Mouse (Mus musculus) yolk sac, embryonic 10.5 days (tissue): ENCODE measurements around the gene Htra1.

ENCODE experiments used
- DNase-seq: peaks from one replicate; pipeline ENCODE4 v3.0.0-alpha.2; 2017; ENCODE audit warnings: low spot score

Htra1 gene

DNA sequence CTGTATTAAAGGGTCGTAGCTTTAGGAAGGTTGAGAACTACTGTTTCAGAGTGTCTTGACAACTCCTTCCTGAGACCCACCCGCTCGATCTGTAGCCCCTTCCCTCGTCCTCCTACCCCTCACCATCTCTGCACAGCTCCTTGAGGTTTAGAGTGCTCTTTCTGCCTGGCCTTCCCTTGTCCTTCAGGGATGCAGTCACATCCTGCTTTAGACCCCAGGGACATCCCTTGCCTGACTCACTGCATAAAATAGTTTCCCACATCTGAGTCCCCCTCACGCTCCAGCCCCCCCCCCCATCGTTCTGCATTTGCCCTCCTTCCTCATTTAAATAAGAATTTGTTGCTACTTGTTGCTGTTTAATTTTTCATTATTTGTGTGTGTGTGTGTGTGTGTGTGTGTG is 31.0 kb downstream of the Htra1 start:
- DNase-seq: no peak

DNA sequence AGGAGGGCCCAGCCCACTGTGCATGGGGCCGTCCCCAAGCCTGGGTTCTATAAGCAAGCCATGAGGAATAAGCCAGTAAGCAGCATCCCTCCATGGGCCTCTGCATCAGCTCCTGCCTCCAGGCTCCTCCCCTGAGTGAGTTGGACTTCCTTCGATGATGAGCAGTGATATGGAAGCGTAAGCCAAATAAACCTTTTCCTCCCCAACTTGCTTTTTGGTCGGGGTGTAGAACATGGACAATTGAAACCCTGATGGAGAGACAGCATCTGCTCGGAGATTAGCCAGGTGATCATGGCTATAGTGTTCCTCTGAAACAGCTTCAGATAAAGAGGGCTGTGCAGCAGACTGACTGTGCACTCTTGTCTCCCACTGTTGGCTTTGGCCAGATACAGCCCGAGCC is 32.0 kb downstream of the Htra1 start:
- no peak for DNase-seq

DNA sequence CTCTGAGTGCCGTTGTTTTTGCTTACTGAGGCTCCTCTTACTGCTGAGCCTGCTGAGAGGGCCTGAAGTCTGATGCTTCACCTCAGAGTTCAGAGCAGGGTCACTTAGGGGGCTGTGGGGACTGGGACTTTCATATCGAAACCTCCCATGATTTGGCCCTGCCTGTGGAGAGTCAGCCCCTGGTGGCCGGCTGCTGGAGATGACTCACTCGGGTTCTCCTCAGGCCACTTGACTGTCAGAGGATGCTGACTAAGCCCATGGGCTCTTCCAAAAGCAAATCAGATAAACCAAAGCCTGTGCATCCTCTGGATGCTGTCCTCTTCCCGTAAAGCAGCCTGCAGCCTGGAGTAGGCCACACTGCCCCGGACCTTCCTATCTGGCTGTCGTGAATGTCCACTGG is 32.6 kb downstream of the Htra1 start:
- no peak for DNase-seq

- DNase-seq: no peak
These were observed 33.2 kb downstream of the Htra1 start for GRCm38 (mm10) chr7:130969076-130969475.

- DNase-seq: no peak
These were observed 33.6 kb downstream of the Htra1 start for GRCm38 (mm10) chr7:130969507-130969906.

GRCm38 (mm10) chr7:130972767-130973166 is 36.9 kb downstream of the Htra1 start:
- DNase-seq: no peak

GRCm38 (mm10) chr7:130976305-130976935 is 40.5 kb downstream of the Htra1 start:
- no peak for DNase-seq

DNA sequence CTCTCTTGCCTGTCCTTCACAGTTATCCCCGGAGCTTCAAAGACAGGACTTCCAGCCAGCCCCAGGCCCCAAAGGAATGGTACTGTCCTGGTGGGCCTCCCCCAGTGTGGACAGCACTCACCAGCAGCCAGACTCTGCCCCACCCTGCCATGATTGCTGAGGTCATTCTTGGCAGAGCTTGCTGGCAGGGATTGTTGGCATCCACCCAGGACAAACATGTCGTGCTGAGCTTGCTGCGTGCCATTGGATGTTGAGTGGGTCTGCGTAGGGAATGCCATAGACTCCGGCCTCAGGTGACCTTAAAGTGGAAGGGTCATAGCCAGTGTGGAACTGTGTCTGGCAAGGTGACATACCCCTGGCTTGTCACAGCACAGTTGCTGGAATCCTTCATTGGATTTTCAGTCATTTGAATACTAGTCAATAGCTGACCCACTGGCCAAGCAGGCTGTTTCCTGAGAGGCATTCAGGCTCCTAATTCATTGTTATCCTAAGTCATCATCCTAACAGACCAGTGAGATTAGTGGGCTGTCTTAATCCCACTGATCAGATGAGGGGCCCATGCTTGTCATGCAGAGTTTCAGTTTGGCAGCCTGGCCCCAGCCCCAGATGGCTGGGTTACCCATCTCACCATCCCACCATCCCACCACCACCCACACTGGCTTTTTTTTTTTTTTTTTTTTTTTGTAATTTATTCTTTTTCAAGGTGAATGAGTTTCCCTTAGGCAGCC is 42.0 kb downstream of the Htra1 start:
- DNase-seq: no peak

- no peak for DNase-seq
These were observed 42.6 kb downstream of the Htra1 start for GRCm38 (mm10) chr7:130978545-130978944.

DNA sequence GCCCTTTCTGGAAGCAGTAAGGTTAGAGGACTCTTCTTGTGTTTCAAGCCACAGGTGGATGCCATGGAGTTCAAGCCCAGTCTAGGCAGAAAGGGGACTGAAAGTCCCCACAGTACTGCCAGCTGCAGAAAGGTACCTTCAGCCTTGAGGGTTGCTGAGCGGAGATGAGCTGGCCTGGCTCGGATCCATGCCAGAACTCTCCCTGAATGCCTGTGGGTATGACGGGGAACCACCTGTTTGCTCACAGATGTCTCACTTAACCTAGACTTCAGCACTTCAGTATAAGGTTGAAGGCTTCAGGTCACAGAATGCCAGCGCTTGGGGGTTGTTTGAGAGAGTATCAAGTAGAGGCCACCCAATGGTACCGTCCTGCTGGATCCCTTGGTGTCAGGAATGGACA is 44.2 kb downstream of the Htra1 start:
- no peak for DNase-seq

- peak; percentile 61 for DNase-seq
These were observed 46.5 kb downstream of the Htra1 start for GRCm38 (mm10) chr7:130982371-130982770.

DNA sequence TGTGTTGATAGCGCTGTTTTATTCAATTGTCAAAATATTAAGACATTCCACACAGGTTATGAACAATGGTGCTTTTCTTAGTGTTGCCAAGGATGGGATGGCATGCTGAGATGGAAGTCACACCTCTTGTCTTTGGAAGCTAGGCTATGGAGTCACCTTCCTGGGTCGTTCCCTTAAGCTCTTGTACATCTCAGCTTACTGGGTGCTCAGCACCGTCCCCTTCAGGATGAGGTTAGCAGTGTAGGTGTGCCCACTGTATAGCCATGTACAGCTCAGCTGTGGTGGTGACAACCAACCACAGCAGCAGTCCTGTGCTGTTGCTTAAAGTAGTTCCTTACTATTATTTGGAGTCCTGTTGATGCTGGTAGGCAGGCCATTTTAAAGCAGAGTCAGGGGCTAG is 47.0 kb downstream of the Htra1 start:
- no peak for DNase-seq

DNA sequence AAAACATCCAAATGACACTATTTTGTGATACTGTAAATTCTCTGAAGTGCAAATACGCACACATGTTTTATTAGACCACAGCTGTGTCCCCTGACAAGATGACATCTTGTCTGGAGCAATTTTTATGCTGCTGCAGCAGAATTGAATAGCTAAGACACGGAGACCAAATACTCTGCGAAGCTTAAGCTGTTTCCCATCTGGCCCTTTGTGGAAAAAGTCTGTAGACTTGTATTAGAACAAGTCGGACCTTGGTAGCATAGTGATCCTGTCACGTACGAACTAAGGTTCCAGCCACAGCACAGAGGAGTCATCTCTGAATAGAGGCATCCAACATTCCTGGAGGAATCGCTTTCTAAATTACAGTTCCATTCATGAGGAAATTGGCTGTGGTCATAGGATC is 48.4 kb downstream of the Htra1 start:
- DNase-seq: no peak

DNA sequence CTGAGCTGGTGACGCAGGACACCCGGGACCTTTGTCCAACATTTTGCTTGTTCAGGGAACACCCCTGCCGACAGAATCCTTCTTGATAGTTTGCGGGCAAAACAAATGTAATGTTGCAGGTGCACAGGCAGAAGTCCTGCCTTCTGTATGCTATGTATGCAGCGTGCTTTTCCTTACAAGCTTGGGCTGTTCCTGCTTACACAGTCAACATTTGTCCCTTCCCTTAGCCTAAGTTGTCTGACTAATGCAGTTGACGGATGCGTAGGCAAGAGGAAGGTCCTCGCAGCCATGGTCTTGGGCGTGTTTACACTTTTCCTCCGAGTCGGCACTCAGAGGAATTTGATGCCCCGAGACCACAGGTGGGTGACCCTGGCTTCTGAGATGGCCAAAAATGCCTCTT is 49.3 kb downstream of the Htra1 start:
- DNase-seq: no peak

GRCm38 (mm10) chr7:130985716-130986115 is 49.8 kb downstream of the Htra1 start:
- DNase-seq: no peak

DNA sequence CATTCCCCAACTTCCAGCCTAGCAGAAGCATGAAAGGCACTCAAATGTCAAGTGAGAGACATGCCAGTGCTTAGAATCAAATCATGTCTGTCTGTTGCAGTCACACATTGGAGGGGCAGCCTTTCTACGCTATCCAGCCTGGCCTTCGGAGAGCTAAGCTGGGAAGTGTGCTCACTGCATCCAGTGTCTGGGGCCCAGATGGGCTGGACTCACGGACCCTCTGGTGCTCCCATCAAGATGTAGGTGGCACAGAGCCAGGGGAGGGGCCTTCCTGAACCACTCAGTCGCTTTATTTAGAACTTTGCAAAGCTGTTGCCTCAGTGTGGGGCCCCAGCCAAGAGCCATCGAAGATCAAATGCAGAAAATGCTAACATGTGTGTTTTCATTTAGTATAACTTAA is 52.2 kb downstream of the Htra1 start:
- no peak for DNase-seq

GRCm38 (mm10) chr7:130989371-130989770 is 53.5 kb downstream of the Htra1 start:
- no peak for DNase-seq

- DNase-seq: no peak
These were observed 55.4 kb downstream of the Htra1 start for GRCm38 (mm10) chr7:130991174-130991789.

DNA sequence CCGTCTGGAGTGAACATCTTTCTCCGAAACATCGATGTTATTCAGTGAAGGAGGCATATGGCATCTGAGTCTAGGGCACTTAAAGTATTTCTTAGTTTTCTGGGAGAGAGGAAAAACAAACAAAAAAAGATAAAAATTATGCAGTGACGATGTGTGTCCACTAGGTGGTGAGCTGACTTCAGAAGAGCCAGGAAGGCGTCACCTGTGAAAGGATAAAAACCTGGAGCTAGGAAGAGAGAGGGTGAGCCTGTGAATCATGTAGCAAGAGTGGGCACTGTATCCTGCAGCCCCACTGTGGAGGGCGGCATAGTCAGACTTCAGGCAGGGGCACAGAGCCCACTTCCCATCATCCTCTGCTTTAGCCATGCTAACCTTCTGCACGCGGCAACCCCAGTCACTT is 58.0 kb downstream of the Htra1 start:
- DNase-seq: no peak

- no peak for DNase-seq
These were observed 66.2 kb downstream of the Htra1 start for GRCm38 (mm10) chr7:131001976-131002726.

DNA sequence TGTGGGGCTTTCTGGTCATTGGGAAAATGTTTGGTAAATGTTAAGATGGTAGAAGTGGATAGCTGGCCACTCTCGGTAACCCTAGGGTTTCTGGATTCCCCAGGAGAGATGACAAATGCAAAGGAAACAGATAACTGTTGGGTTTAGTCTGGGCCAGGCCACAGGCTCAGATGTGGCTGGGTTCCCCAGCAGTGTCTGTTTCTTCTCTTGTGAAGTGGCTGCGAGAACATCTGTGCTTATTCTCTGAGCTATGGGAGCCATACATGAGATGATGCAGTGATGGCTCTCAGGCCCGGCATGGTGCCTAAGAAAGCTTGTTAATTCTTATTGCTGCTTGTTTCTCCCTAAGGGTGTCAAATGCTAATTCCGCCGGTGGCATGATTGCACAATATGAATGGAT is 68.2 kb downstream of the Htra1 start:
- no peak for DNase-seq

DNA sequence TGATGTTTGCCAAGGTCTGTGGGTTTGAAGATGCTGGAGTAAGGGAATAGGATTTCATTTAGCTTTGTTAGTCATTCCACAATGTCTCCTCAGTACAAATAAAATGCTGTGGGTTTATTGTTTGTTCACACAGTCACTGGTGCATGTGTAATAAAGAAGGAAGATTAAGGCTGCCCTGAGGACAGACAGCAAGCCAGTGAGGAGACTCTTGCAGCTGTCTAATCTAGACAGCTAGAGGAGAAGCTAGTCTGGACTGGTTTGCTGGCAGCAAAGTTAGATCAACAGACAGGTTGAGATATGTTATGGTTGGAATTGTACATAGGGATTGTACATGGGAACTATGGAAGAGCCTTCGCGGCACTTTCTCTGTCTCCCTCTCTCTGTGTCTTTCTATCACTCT is 71.3 kb downstream of the Htra1 start:
- no peak for DNase-seq

- no peak for DNase-seq
These were observed 73.3 kb downstream of the Htra1 start for GRCm38 (mm10) chr7:131009178-131009577.
